Mouse (Mus musculus): ENCODE results near the gene Rpl11.
"Not testable (repeated sequence)": the region's sequence is repeated elsewhere in the genome, so short reads cannot be mapped to it uniquely, and the experiment has no call there.

Rpl11 gene

DNA sequence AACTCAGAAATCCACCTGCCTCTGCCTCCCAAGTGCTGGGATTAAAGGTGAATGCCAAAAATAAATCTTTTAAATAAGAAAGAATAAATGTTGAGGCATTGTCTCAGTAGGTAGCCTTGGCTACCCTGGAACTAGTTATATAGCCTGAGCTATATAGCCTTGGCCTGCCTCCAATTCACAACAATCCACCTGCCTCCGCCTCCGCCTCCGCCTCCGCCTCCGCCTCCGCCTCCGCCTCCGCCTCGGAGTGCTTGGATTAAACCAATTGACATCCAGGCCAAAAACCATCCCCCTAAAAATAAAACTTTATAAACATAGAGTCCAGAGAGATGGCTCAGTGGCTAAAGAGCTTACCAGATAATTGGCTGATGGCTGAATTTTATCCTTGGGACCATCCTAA is 30.3 kb downstream of the Rpl11 start:
- DNase-seq = peak; percentile 89

DNA sequence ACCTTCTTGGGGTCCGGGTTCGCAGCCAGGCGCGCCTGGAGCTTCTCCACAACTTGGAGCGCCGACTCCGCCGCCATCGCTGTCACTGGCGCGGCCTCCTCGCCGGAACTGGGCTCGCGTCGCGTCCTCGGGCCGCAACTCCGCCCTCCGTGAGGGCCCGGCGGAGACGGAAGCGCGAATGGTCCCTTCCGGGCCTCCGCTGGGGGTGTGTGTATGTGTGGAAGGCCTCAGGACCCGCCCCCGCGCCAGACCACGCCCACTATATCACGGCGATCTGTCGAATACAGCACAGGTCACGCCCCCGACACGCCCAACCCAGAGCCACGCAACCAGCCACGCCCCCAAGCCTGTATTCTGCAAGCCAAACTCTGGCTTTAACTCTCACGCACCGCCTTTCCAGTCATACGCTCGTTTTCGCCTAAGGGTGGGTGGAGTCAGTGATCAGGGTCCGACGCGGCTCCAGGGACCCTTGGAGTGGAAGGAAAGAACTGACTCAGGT is 31.6 kb downstream of the Rpl11 start, which contains the start of gene Eloa:
TSS of gene Eloa (minus strand) at position 215 of the 499 bp plus-strand sequence.
- peak; percentile 100 for DNase-seq

DNA sequence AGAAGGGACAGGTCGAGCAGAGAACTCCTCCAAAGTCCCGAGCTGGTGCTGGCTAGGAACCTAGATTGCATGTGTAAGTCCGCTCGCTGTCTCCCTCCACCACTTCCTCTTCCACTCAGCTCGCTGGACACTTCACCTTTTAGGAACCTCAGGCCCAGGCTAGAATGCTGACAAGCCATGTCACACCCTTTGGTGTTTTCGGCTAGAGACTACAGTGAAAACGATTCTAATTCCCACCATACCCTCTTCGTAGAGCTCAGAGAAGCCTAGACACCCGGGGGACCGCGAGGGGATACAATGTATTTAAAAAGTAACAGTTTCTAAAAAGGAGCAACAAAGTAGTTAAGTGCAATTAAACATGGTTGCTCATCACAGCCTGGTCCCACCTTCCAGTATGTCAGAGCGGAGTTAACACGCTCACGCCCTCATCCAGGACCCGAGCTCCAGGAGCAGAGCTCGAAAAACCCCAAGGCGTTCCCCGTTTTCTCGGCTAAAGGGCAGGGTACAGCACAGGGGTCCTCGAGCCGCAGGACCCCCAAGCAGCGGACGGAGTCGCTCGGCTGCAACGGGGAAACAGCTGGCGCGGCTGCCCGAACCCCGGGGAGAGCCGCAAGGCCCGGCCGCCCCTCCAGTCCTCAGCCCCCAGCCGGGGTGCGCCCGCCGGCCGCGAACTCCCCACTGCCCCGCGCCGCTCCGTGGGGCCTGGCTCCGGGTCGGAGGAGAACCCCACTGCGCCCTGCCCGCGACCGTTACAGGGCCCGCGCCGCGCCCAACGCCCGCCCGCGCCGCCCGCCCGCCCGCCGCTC is 32.3 kb downstream of the Rpl11 start:
- DNase-seq = peak; percentile 91

GRCm38 (mm10) chr4:136016059-136016602 is 37.1 kb downstream of the Rpl11 start:
- no peak for DNase-seq

- no peak for DNase-seq
Measured at GRCm38 (mm10) chr4:136010586-136010985, 42.6 kb downstream of the Rpl11 start.

GRCm38 (mm10) chr4:136008782-136009447 is 44.3 kb downstream of the Rpl11 start:
- DNase-seq = no peak

- no peak for DNase-seq
Measured at GRCm38 (mm10) chr4:136006821-136007220, 46.4 kb downstream of the Rpl11 start.

DNA sequence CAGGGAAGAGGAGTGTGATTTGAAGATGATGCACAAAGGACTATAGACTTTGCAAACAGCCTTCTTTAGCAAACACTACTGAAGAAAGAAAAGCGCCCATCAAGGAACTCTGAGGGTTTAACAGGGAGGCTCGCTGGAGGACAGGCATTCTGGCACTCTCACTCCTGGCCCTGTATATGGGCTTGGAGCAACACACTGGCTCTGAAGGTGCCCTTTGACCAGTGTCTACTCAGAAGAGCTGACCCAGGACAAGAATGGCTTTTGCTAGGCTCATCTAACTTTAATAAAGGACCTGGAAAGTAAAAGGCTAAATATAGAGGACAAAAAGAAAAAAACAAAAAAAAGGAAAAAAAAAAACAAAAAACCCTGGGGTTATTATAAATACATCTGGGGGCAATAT is 48.3 kb downstream of the Rpl11 start:
- no peak for DNase-seq

DNA sequence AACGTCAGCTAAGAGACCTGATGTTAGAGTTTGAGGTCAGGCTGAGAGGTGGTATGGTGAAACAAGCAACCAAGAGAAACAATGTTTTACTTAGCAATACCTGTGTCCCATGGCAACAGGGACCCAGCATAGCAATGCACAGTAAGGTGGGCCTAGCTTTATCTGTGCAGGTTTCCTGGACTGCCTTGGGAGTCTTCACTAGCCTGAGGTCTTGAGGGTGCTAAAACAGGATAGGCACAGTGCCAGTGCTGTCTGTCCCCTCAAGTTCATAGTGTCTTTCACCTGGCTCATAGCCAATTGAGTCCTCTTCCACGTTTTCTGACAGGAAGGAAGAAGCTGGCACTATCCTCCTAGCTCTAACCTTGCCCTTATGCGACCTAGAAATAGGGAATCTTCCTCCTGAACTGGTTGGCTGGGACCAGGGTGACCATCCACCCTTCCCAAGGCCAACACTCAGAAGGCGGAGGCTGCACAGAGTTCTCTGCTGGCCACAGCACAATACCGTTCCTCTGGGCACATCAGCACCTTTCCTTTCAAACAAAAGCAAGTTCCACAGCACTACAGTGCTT is 49.0 kb downstream of the Rpl11 start:
- DNase-seq = no peak

- no peak for DNase-seq
Measured at GRCm38 (mm10) chr4:135995118-135995517, 58.1 kb downstream of the Rpl11 start.

GRCm38 (mm10) chr4:135993941-135994340 is 59.3 kb downstream of the Rpl11 start:
- DNase-seq = no peak

- DNase-seq = peak; percentile 90
Measured at GRCm38 (mm10) chr4:135987714-135988113, 65.5 kb downstream of the Rpl11 start.

GRCm38 (mm10) chr4:135986943-135987710 is 66.1 kb downstream of the Rpl11 start, which contains the start of gene Pithd1:
Gene Pithd1 (minus strand): TSS chr4:135987264.
- DNase-seq = peak; percentile 99

DNA sequence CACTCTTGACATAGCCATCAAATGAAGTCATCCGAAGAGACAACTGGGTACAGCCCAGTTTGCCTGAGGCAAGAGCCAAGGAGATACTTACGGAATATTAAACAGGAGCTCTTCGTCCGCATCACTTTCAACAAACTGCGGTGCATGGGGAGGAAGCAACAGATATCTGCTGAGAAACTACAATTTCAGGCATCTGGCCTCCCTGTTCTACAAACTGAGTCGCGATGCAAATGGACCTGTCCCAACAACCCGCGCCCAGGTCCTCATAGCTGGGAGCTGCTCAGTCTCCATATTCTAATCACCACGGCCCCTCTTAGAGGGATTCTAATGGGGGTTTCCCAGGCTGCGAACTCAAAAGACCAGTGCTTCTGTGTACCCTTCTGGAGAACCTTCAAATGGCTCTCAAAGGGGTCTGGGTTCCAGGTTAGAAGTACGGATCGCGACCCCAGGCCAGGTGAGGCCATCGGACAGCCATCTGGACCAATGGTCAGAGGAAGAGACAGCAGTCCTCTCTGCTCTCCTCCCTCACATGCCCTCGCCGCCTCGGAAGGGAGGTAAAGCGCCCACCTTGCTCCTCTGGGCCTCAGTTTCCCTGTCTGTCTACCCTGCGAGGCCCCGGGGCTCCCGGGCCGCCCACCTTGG is 66.8 kb downstream of the Rpl11 start:
- no peak for DNase-seq

GRCm38 (mm10) chr4:135985769-135986168 is 67.5 kb downstream of the Rpl11 start:
- DNase-seq = no peak

DNA sequence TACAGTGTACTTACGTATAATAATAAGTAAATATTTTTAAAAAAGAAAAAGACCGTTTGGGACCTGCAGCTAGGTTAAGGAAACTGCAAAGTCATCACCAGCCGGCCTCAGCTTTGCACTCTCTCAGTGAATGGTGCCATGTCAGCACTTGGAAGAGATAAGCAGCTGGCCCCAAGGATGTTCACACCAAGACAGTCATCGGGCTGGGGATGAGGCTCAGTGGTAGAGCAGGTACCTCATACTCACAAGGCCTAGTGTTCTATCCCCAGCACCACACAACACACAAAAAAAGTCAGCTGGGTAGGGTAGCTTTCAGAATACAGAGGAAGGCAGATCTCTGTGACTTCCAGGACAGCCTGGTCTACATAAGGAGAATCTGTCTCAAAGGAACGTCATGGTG is 68.0 kb downstream of the Rpl11 start:
- no peak for DNase-seq

GRCm38 (mm10) chr4:135984556-135984955 is 68.7 kb downstream of the Rpl11 start:
- no peak for DNase-seq

DNA sequence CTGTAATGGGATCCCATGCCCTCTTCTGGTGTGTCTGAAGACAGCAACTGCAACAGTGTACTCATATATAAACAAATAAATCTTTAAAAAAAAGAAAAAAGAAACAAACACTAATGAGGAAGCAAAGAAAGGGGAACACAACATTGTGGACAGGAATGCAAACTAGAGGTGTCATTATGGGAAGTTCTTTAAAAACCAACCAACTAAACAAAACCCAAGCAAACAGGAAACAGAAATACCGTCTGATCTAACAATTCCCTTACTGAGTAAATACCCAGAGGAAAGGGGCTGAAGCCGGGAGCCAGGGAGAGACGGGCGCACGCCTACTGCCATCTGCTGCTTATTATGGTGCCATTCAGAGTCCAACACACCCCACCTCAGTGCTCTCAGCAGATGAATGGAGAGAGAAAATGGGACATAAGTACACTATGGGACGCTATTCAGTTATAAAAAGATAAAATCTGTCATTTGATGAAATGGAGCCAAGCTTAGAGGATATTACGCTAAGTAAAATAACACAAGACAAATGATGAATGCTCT is 71.6 kb downstream of the Rpl11 start:
- no peak for DNase-seq

DNA sequence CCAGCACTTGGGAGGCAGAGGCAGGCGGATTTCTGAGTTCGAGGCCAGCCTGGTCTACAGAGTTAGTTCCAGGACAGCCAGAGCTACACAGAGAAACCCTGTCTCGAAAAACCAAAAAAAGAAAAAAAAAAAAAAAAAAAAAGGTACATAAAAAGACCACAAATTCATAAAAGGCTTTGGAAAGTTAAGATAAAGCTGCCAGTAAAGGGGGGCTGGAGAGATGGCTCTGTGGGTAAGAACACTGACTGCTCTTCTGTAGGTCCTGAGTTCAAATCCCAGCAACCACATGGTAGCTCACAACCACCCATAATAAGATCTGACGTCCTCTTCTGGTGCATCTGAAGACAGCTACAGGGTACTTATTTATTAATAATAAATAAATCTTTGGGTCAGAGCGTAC is 73.0 kb downstream of the Rpl11 start:
- DNase-seq = not testable (repeated sequence)

Measured in heart, adult 11 months (tissue).